Mouse (Mus musculus) CH12.LX (cell line): ENCODE measurements around the gene Inpp4b.

Experiments
- CTCF ChIP-seq, 2 experiments: IDR thresholded peaks in 1 of 2; conservative IDR thresholded peaks in 1 of 2; 2 replicates each; pipeline ENCODE4 v1.5.1; 2011 to 2012; ENCODE audit warnings: low read depth in 2 of 2, low read length in 2 of 2, improper control_type of control experiment in 1 of 2, inconsistent platforms in 1 of 2, mild to moderate bottlenecking in 1 of 2, moderate library complexity in 1 of 2
- MEF2A ChIP-seq: IDR thresholded peaks from 2 replicates; pipeline ENCODE4 v1.6.1; 2014; ENCODE audit warnings: low read depth, mild to moderate bottlenecking, inconsistent platforms, low read length, improper control_type of control experiment, borderline replicate concordance
- NELFE ChIP-seq: IDR thresholded peaks from 2 replicates; pipeline ENCODE4 v1.6.1; 2011; ENCODE audit warnings: low read depth, low read length, improper control_type of control experiment
- PAX5 ChIP-seq: IDR thresholded peaks from 2 replicates; pipeline ENCODE4 v1.6.1; 2012; ENCODE audit warnings: low read length, inconsistent platforms, mixed read lengths
- POLR2AphosphoS2 ChIP-seq: IDR thresholded peaks from 2 replicates; pipeline ENCODE4 v1.6.1; 2011; ENCODE audit warnings: low read depth, low read length, improper control_type of control experiment
- ZC3H11A ChIP-seq: IDR thresholded peaks from 2 replicates; pipeline ENCODE4 v1.6.1; 2012; ENCODE audit warnings: low read depth, mild to moderate bottlenecking, inconsistent platforms, low read length, improper control_type of control experiment

GRCm38 (mm10) chr8:81399071-81399470, 56.7 kb downstream of the Inpp4b start:
- TF ChIP-seq MEF2A (no peak), CTCF (conservative IDR thresholded peaks at IDR 0.05 in 1 of 2, IDR thresholded peaks at IDR 0.05 in 1 of 2; ENCODE audit: low read depth in 2 of 2, low read length in 2 of 2) (no peak), ZC3H11A (no peak), PAX5 (no peak), NELFE (no peak), POLR2AphosphoS2 (no peak)
